Mouse (Mus musculus): Measurements from ENCODE around the gene Fbxo48. TPM values are rescaled to one million over a fixed set of nuclear protein-coding genes. Genes with fewer than 3 reads are reported as not detected.

The Fbxo48 gene
- under 1 TPM; 0.16 to 0.42 TPM for total RNA-seq (2021)
- long read RNA-seq, experiment 1, result 0 reads
- long read RNA-seq, experiment 2, result 0 reads

GRCm38 (mm10) chr11:16950976-16951760, at the start of gene Fbxo48:
TSS of gene Fbxo48 (plus strand) at chr11:16951375.
- intact Hi-C loops (cut with DNase I; ENCODE audit: low total_unique reads), result no loop called here
- peak; percentile 94 for DNase-seq

GRCm38 (mm10) chr11:16904302-16905011, 46.7 kb upstream of the Fbxo48 start:
- intact Hi-C loops (cut with DNase I; ENCODE audit: low total_unique reads), result no loop called here
- DNase-seq, result peak; percentile 25

DNA sequence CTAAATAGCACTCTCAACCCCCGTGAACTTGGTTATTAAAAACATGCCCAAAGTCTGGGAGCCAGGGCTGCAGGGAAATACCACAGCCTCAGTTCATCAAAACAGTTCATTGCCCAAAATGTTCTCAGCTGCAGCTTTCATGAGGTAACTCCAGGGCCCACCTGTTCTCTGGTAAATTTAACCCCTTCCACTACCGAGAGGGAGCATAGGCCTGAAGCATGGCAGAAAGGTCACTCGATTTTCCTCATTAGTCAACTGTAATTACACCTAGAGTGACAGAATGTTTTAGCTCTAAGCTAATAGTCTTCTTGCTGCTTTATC, 46.2 kb upstream of the Fbxo48 start:
- intact Hi-C loops (cut with DNase I; ENCODE audit: low total_unique reads), result no loop called here
- DNase-seq, result no peak

- intact Hi-C loops (cut with DNase I; ENCODE audit: low total_unique reads), result no loop called here
- DNase-seq, result no peak
These were observed 44.6 kb upstream of the Fbxo48 start for GRCm38 (mm10) chr11:16906530-16906929.

- no peak for DNase-seq
- intact Hi-C loops (cut with DNase I; ENCODE audit: low total_unique reads), result no loop called here
These were observed 43.6 kb upstream of the Fbxo48 start for GRCm38 (mm10) chr11:16907517-16908129.

- intact Hi-C loops (cut with DNase I; ENCODE audit: low total_unique reads), result no loop called here
- DNase-seq, result no peak
These were observed 36.4 kb upstream of the Fbxo48 start for GRCm38 (mm10) chr11:16914756-16915155.

GRCm38 (mm10) chr11:16915850-16916249, 35.3 kb upstream of the Fbxo48 start:
- DNase-seq, result no peak
- intact Hi-C loops (cut with DNase I; ENCODE audit: low total_unique reads), result no loop called here

DNA sequence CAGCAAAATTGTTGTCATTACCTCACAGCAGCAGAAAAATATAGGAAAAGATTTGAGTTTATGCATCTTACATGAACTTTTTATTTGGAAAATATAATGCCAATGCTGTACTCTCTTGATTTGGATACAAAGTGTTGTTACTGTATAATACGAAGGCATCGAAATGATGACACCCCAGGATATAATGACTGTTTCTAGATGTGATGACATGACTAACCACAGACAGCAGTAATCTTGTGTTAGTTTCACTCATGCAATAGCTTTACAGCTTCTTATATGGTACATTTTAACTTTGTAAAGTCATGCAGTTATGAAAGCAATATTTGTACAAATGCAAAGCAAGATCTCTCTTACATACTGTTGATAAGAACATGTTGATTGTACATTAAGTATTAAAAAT, 33.7 kb upstream of the Fbxo48 start:
- no peak for DNase-seq
- intact Hi-C loops (cut with DNase I; ENCODE audit: low total_unique reads), result no loop called here

DNA sequence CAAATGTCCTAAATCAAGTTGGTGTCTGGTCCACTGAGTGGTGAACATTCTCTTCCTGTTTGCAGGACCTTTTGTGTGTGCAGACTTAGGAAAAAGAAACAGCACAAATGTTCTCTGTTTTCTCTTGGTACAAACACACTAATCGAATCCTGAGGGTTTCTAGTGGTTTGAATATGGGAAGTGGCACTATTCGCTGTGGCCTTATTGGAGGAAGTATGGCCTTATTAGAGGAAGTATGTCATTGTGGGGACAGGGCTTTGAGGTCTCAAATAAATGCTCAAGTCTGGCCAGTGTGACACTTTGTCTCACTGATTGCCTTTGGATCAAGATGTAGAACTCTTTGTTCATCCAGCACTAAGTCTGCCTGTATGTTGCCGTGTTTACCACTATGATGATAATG, 19.0 kb upstream of the Fbxo48 start:
- no peak for DNase-seq
- intact Hi-C loops (cut with DNase I; ENCODE audit: low total_unique reads), result no loop called here

GRCm38 (mm10) chr11:16935577-16936236, 15.5 kb upstream of the Fbxo48 start:
- DNase-seq, result peak; percentile 52
- intact Hi-C loops (cut with DNase I; ENCODE audit: low total_unique reads), result no loop called here

DNA sequence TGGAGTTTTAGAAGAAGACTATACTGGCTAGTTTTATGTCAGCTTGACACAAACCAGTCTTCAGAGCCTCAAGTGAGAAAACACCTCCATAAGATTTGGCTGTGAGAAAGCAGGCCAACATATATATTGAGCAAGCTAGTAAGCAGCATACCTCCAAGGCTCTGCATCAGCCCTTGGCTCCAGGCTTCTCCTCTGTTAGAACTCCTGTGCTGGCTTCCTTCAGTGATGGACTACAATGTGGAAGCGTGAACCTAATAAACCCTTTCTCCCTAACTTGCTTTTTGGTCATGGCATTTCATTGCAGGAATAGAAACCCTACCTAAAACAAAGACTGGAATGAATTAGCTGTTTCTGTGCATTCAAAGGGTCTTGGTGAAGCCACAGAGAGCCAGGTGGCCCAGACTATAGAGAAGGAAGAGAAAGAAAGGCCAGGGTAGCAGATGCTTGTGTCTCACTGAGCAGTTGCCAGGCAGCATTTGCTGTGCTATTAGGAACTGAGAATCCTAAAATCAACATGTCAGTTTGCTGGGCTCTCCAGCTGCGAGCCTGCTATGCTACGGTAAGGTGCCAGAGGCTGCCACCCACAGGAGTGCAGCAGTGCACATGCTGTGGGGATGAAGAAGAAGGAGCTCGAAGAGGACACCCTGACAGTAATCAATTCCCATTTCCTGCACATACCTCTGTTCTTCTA, 9.9 kb upstream of the Fbxo48 start:
- intact Hi-C loops (cut with DNase I; ENCODE audit: low total_unique reads), result loop anchor here (10.0 kb wide), 1 partner anchor 176 kb away; no protein-coding TSS in a partner anchor
- DNase-seq, result no peak

- intact Hi-C loops (cut with DNase I; ENCODE audit: low total_unique reads), result loop anchor here (10.0 kb wide), 1 partner anchor 177 kb away; no protein-coding TSS in a partner anchor
- DNase-seq, result no peak
These were observed 9.2 kb upstream of the Fbxo48 start for GRCm38 (mm10) chr11:16941973-16942452.

DNA sequence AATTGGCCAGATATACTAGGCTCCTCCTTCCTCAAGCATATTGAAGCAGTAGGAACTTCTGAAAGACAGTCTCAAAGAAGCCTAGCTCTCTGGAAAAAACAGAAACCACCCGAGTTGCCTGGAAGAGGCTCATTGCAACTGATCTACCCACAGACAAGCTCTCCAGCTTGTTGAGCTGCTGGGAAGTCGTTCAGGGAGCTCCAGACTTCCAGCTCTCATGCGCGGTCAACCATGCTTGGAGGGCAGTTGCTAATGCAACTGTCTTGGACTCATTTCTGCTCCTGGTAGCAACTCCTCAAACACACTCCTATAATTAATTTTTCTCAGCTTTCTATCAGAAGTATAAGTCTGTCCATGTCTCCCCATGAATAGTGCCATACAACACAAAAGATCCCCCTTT, 8.2 kb upstream of the Fbxo48 start:
- intact Hi-C loops (cut with DNase I; ENCODE audit: low total_unique reads), result loop anchor here (10.0 kb wide), 1 partner anchor 178 kb away; no protein-coding TSS in a partner anchor
- DNase-seq, result no peak

DNA sequence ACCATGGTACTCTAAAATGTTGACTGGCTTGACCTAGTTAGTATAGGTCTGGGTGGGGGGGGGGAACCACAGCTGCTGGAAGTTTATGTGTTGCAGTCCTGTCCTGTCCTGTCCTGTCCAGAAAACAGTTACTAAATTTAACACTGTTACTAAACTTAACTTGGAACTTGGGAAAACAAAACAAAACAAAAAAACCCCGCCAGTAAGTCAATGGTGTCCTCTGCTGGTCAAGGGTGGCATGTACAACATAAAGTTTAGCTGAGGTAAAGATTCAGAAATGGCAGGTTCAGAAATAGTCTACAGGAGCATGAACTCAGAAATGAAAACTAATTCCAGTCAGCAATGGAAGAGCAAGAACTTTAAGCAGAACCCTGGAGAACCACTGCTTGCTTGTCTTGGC, 2.4 kb upstream of the Fbxo48 start:
- intact Hi-C loops (cut with DNase I; ENCODE audit: low total_unique reads), result loop anchor here (2.0 to 10.0 kb wide), 2 partner anchors 184 to 426 kb away; no protein-coding TSS in a partner anchor
- peak; percentile 27 for DNase-seq

DNA sequence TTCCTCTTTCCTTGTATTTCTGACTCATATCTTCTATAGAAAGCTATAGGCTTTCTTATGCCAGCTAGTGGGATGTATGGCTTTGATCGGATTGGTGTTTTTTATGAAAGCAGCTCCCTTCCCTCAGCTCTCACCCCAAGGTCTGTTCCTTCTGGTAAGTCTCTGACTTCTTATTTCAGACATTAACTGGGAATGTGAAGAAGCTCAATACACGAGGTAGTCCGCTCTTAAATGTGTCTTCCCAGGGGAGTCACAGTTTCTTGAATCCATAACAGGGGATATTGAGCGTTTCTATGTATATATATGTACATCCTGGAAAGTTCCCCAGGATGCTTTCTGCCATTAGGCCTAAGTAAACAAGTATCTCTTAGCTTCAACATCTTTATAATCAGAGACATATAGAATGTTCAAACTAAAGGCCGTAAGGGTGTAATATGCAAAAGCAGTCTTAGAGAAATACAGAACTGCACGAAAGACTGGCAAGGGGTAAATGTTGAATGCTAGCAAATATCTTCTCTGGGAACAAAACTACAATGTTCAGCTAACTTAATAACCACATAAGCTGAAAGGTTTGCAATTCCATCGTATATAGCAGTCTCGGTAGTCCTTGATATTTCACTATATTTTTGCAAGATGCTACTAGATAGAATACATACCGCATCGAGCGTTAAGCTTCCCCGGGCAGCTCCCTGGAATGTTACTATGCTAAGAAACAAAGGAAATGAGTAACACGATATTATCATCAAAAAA, 774 bp upstream of the Fbxo48 start:
- DNase-seq, result no peak
- intact Hi-C loops (cut with DNase I; ENCODE audit: low total_unique reads), result no loop called here

DNA sequence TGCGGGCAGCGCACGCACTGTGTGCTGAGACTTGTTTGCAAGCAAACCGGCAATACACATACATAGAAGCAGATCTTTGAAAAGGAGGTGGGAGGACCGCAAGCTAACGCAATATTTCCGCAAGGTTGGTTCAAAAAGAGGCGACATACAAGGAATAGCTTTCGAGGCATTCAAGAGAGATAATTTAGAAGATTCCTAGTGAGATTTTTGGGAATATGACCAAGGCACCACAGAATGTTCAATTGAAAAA, 511 bp downstream of the Fbxo48 start:
- intact Hi-C loops (cut with DNase I; ENCODE audit: low total_unique reads), result no loop called here
- DNase-seq, result no peak

GRCm38 (mm10) chr11:16956115-16956862, 5.1 kb downstream of the Fbxo48 start:
- intact Hi-C loops (cut with DNase I; ENCODE audit: low total_unique reads), result no loop called here
- no peak for DNase-seq

DNA sequence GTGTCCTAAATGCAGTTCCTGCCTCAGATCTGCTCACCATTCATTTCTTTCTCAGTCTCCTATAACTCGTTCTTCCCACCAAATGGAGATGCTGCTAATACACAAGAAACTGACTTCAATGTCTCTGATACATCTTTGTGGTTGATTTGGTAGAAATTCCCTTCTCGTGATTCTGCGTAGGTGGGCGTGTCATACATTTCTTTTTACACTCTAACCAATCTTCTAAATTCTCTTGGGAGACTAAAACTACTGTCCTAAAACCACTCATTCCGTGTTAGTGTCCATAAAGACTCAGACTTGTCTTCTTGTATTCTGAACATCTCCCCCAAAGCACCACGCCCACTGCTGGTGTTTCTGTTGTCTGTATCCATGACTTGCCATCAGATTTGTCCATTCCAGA, 5.9 kb downstream of the Fbxo48 start:
- intact Hi-C loops (cut with DNase I; ENCODE audit: low total_unique reads), result no loop called here
- no peak for DNase-seq
